8 mouse cellular contexts compared by ENCODE assay signal in the genomic region with DNA sequence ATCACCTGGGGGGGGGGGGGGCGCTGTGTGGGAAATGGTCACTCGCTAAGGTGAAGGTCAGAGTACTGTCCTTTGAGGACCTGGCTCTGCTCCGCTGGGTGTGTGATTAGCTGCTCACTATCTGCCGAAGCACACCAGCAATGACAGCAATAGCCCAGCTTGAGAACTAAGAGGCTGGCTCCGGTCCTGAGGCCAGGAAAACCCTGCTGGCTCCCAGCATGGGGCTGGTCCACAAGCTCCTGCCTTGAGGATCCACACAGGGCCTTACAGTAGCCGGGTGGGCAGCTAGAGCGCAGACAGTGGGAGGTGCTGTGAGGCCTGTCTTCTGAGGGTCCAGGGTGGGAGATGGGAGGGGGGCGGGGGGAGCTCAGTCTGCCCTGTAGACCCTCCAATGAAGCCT.
DNase-seq lines count a peak whose midpoint lies in the region; ATAC-seq and TF ChIP-seq lines count a peak whose summit lies in the region.

No protein-coding gene starts in this region.

- H3K4me3 ChIP-seq in heart, adult 2 months, result no peak overlapping the region
- no peak overlapping the region for H3K4me3 ChIP-seq in hindbrain, embryonic 11.5 days (ENCODE audit: low read depth, low read length)
- no peak overlapping the region for H3K4me3 ChIP-seq in myocyte

- no peak overlapping the region for H3K9ac ChIP-seq in heart, adult 2 months (ENCODE audit: low read depth, low read length)
- H3K9ac ChIP-seq in hindbrain, embryonic 11.5 days (ENCODE audit: low read depth, low read length), result no peak overlapping the region

- TF ChIP-seq CTCF in heart, adult 2 months (IDR thresholded peaks at IDR 0.05), result no peak

- H3K27ac ChIP-seq in heart, adult 2 months, result no peak overlapping the region
- peak overlapping the region; percentile 67 for H3K27ac ChIP-seq in hindbrain, embryonic 11.5 days (ENCODE audit: low read depth, low read length)

- H3K79me2 ChIP-seq in heart, adult 2 months (replicated peaks; ENCODE audit: control insufficient read depth, insufficient read depth, low read length), result peaks cover 2% of the 10 kb centered on the region; the same call in 1 of the 2 replicates
- peaks cover 6% of the 10 kb centered on the region for H3K79me2 ChIP-seq in myocyte (ENCODE audit: control insufficient read depth, insufficient read depth)

- intact Hi-C loops in heart, adult 2 months (cut with DNase I), result no loop called here
- intact Hi-C loops in heart, postnatal 25 days (cut with DNase I), result no loop called here

- H3ac ChIP-seq in myocyte (ENCODE audit: control insufficient read depth, insufficient read length), result no peak overlapping the region

- H3K4me2 ChIP-seq in hindbrain, embryonic 11.5 days (replicated peaks; ENCODE audit: low read depth, low read length), result no peak overlapping the region
- peak overlapping the region; percentile 30 for H3K4me2 ChIP-seq in myocyte (ENCODE audit: low read depth)

- DNase-seq in heart, adult 2 months, result peak in 1 of 2 experiments; percentile 53
- no peak for DNase-seq in heart, postnatal 25 days (ENCODE audit: low spot score)
- DNase-seq in cerebellum, postnatal 14 days, result peak; percentile 66 to 73
- no peak for DNase-seq in hindbrain, embryonic 11.5 days (ENCODE audit: low spot score)
- no peak for DNase-seq in spleen, postnatal 4 days (ENCODE audit: low spot score in 2 of 2)
- DNase-seq in urinary bladder, postnatal 14 days (ENCODE audit: low spot score), result no peak
- no peak for DNase-seq in thymus, postnatal 4 days

- no peak for TF ChIP-seq POLR2A in heart, adult 2 months (IDR thresholded peaks at IDR 0.05; ENCODE audit: insufficient read depth, low read depth, low read length)
- TF ChIP-seq POLR2A in myocyte (IDR thresholded peaks at IDR 0.05; ENCODE audit: insufficient read length, low read depth), result no peak

- 0 out of 2 replicates have a peak, but pooled peaks have one; percentile 10 for TF ChIP-seq EP300 in heart, adult 2 months (IDR thresholded peaks at IDR 0.05; ENCODE audit: insufficient read depth, low read depth, low read length)

- 53% methylated on average over 8 of the region's 8 CpGs for WGBS in heart, adult 2 months
- WGBS in hindbrain, embryonic 11.5 days, result 32% methylated on average over 8 of the region's 8 CpGs

- ATAC-seq in hindbrain, embryonic 11.5 days (ENCODE audit: low FRiP score), result no peak

- H3K27me3 ChIP-seq in heart, adult 2 months (ENCODE audit: control insufficient read depth, insufficient read depth, low read length), result no peaks in the 10 kb centered on the region
- 0 out of 2 replicates have a peak, but pooled peaks cover 4% of the 10 kb centered on the region for H3K27me3 ChIP-seq in hindbrain, embryonic 11.5 days (ENCODE audit: control insufficient read depth, insufficient read depth, low read length)
- no peaks in the 10 kb centered on the region for H3K27me3 ChIP-seq in myocyte (ENCODE audit: control insufficient read depth, insufficient read depth, insufficient read length)

- H3K9me3 ChIP-seq in hindbrain, embryonic 11.5 days (ENCODE audit: control insufficient read depth, low read length), result no peaks in the 10 kb centered on the region

- H3K4me1 ChIP-seq in heart, adult 2 months (ENCODE audit: control insufficient read depth, insufficient read depth, low read length), result peaks cover 7% of the 10 kb centered on the region
- H3K4me1 ChIP-seq in hindbrain, embryonic 11.5 days (replicated peaks; ENCODE audit: control insufficient read depth, insufficient read depth, low read length), result peaks cover 38% of the 10 kb centered on the region

- H3K36me3 ChIP-seq in heart, adult 2 months (ENCODE audit: control insufficient read depth, insufficient read depth, low read length), result no peaks in the 10 kb centered on the region
- no peaks in the 10 kb centered on the region for H3K36me3 ChIP-seq in hindbrain, embryonic 11.5 days (ENCODE audit: control insufficient read depth, insufficient read depth, low read length)
- H3K36me3 ChIP-seq in myocyte (ENCODE audit: control insufficient read depth, insufficient read depth), result no peaks in the 10 kb centered on the region

TF ChIP-seq in myocyte, 11 proteins besides CTCF, POLR2A, EP300 and RAD21:
- TF ChIP-seq TCF12 (IDR thresholded peaks at IDR 0.05; ENCODE audit: insufficient read depth, poor library complexity, severe bottlenecking), result no peak
TF ChIP-seq in myocyte: peak in this region for 0.

Comparison
In these comparisons a context has a peak if more than half of its experiments do, and no peak if none do; other contexts are left out.
1. DNase-seq: peak in cerebellum, postnatal 14 days (2 of 2); none in heart, postnatal 25 days (single experiment), hindbrain, embryonic 11.5 days (single experiment), spleen, postnatal 4 days (0 of 2), urinary bladder, postnatal 14 days (single experiment) and thymus, postnatal 4 days (single experiment).